ENCODE assay signal across 21 mouse cellular contexts in genomic region chr12:86254910-86255309, GRCm38 (mm10). TPM values are rescaled to one million over a fixed set of nuclear protein-coding genes. Genes with fewer than 3 reads are reported as not detected.
A peak's percentile ranks its signal among the peaks of the same experiment; 100 is the strongest.
DNase-seq lines count a peak whose midpoint lies in the region; ATAC-seq and TF ChIP-seq lines count a peak whose summit lies in the region.
"Had no signal": no experiment of that assay in that cellular context is flagged by ENCODE, and none has a peak within 500 bp of the region (broad histone marks: within the 10 kb centered on the region; RNA-seq: fewer than 3 reads in every experiment).

No protein-coding gene starts in this region.

- ATAC-seq in neural tube, embryonic 13.5 days (ENCODE audit: low read depth), result no peak
- ATAC-seq: forebrain, postnatal 0 days; Patski had no signal

- intact Hi-C loops in heart, adult 2 months (cut with DNase I), result no loop called here
- intact Hi-C loops in gastrocnemius, adult 2 months (cut with DNase I), result no loop called here

- no peak overlapping the region for H3K4me3 ChIP-seq in heart, adult 2 months
- peak overlapping the region; percentile 9; the same call in 1 of the 2 replicates for H3K4me3 ChIP-seq in layer of hippocampus, adult 2 months
- H3K4me3 ChIP-seq in neural tube, embryonic 13.5 days, result no peak overlapping the region
- no peak overlapping the region for H3K4me3 ChIP-seq in gastrocnemius, adult 2 months
- H3K4me3 ChIP-seq: embryonic facial prominence, embryonic 10.5 days; heart, embryonic 15.5 days had no signal

- H3K27ac ChIP-seq in heart, adult 2 months, result no peak overlapping the region
- peak overlapping the region; percentile 68 for H3K27ac ChIP-seq in layer of hippocampus, adult 2 months
- peak overlapping the region; percentile 49; the same call in 1 of the 2 replicates for H3K27ac ChIP-seq in neural tube, embryonic 13.5 days (replicated peaks)
- no peak overlapping the region for H3K27ac ChIP-seq in gastrocnemius, adult 2 months
- H3K27ac ChIP-seq: embryonic facial prominence, embryonic 10.5 days; heart, embryonic 15.5 days had no signal

- no peak overlapping the region for H3K9ac ChIP-seq in heart, adult 2 months (ENCODE audit: low read depth, low read length)
- H3K9ac ChIP-seq in neural tube, embryonic 13.5 days, result no peak overlapping the region
- H3K9ac ChIP-seq: forebrain, postnatal 0 days; heart, embryonic 15.5 days had no signal

- H3K79me2 ChIP-seq in heart, adult 2 months (replicated peaks; ENCODE audit: control insufficient read depth, insufficient read depth, low read length), result peaks cover 2% of the 10 kb centered on the region; the same call in 1 of the 2 replicates

- TF ChIP-seq POLR2A in heart, adult 2 months (IDR thresholded peaks at IDR 0.05; ENCODE audit: insufficient read depth, low read depth, low read length), result no peak

- H3K4me1 ChIP-seq in heart, adult 2 months (ENCODE audit: control insufficient read depth, insufficient read depth, low read length), result no peaks in the 10 kb centered on the region
- H3K4me1 ChIP-seq in neural tube, embryonic 13.5 days (replicated peaks), result peaks cover 16% of the 10 kb centered on the region; the same call in 1 of the 2 replicates
- H3K4me1 ChIP-seq: embryonic facial prominence, embryonic 10.5 days had no signal

- H3K36me3 ChIP-seq in heart, adult 2 months (ENCODE audit: control insufficient read depth, insufficient read depth, low read length), result peaks cover 6% of the 10 kb centered on the region
- peaks cover 9% of the 10 kb centered on the region for H3K36me3 ChIP-seq in neural tube, embryonic 13.5 days

- H3K9me3 ChIP-seq in neural tube, embryonic 13.5 days, result no peaks in the 10 kb centered on the region
- H3K9me3 ChIP-seq: embryonic facial prominence, embryonic 10.5 days; heart, embryonic 15.5 days had no signal

- H3K27me3 ChIP-seq in heart, adult 2 months (ENCODE audit: control insufficient read depth, insufficient read depth, low read length), result no peaks in the 10 kb centered on the region
- H3K27me3 ChIP-seq in neural tube, embryonic 13.5 days, result no peaks in the 10 kb centered on the region
- H3K27me3 ChIP-seq: CH12.LX; heart, embryonic 15.5 days; Patski had no signal

- no peak overlapping the region for H3K4me2 ChIP-seq in neural tube, embryonic 13.5 days
- H3K4me2 ChIP-seq: heart, embryonic 11.5 days; heart, embryonic 15.5 days had no signal

- 92% methylated on average over 7 of the region's 7 CpGs for WGBS in heart, adult 2 months
- WGBS in neural tube, embryonic 13.5 days, result 70% methylated on average over 7 of the region's 7 CpGs

- DNase-seq in heart, adult 11 months, result peak; percentile 53
- no peak for DNase-seq in heart, adult 2 months
- DNase-seq in layer of hippocampus, adult 2 months (ENCODE audit: low spot score in 2 of 2), result no peak
- no peak for DNase-seq in layer of hippocampus, adult 8-10 months (ENCODE audit: low spot score in 2 of 2)
- no peak for DNase-seq in neural tube, embryonic 10.5 days (ENCODE audit: extremely low spot score, low spot score)
- no peak for DNase-seq in gastrocnemius, adult 2 months
- DNase-seq: adrenal gland, adult 2 months; adrenal gland, postnatal 25 days; cerebellum, adult 2 months; cerebellum, postnatal 10 days; forebrain, postnatal 0 days; gastrocnemius, postnatal 36 days; heart, adult 18-20 months; heart, postnatal 14 days; kidney, adult 11 months had no signal

- TF ChIP-seq EP300 in heart, adult 2 months (IDR thresholded peaks at IDR 0.05; ENCODE audit: insufficient read depth, low read depth, low read length), result no peak

- TF ChIP-seq CTCF in heart, adult 2 months (IDR thresholded peaks at IDR 0.05), result no peak
- TF ChIP-seq CTCF in layer of hippocampus, adult 2 months (conservative IDR thresholded peaks at IDR 0.05), result no peak
- TF ChIP-seq CTCF in gastrocnemius, adult 2 months (IDR thresholded peaks at IDR 0.05), result no peak

RNA-seq across cellular contexts. Expression of gene Gpatch2l, which starts 13.3 kb away (rescaled TPM):
- 10 to 100 TPM; 12.7 to 13.8 TPM for total RNA-seq in heart, adult 2 months (2021)
- polyA plus RNA-seq in heart, adult 2 months (2012; rRNA removed), result 6.2 and 10.1 TPM in 2 replicates
- 10 to 100 TPM; 30.7 to 31.3 TPM for total RNA-seq in layer of hippocampus, adult 2 months (2021)
- total RNA-seq in layer of hippocampus, adult 8-10 months (2022), result 10 to 100 TPM; 31.9 to 37.3 (median 32.8) TPM
- polyA plus RNA-seq in neural tube, embryonic 13.5 days (2015; fragmentation: Nextera tagmentation; extraction: Ambion mirVana), result 22.3 and 25.9 TPM in 2 replicates
- total RNA-seq in gastrocnemius, adult 2 months (2021), result 10 to 100 TPM; 12.1 to 12.6 TPM

Comparison
In these comparisons a context has a peak if more than half of its experiments do, and no peak if none do; other contexts are left out.
1. H3K27ac ChIP-seq: peak in layer of hippocampus, adult 2 months (single experiment) and neural tube, embryonic 13.5 days (single experiment); none in heart, adult 2 months (single experiment) and gastrocnemius, adult 2 months (single experiment).